Comparison of ENCODE assay signal across 8 mouse cellular contexts in the genomic region with DNA sequence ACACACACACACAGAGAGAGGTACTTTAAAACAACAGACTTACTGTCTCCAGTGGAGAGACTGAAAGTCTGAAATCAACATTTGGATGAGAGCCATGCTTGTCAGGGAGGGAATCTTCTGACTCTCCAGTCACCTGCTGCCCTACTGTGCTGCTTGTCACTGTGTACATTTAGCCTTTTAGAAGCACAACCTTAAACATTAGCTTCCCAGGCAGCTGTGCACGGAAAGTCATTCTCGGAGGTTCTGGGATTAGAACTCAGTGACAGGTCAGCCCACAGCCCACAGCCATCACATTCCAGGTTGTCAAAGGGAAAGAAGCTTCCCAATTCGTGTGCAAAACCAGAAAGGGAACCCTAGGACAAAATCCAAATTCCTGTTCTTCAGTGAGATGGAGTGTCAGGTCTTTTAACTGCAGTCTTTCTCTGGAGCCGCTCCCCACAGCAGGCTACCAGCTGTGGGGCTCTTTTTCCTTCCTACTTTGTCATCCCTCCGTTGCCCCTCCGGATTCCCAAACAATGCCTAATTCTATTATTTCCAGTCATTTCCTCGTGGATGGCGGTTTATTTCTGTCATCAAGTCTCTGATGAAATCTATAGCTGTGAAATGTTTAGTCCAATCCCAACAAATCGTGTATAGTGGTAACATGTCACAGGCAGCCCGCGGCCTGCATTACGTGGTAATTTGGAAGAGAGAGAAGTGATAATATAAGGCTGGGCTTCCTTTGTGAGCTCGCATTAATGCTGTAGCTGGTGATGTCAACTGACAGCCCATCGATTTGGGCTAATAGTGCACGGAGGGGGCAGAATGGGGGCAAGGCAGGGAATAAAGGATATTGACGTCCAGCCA. TPM values are rescaled to one million over a fixed set of nuclear protein-coding genes. Genes with fewer than 3 reads are reported as not detected.
A peak's percentile ranks its signal among the peaks of the same experiment; 100 is the strongest.
DNase-seq lines count a peak whose midpoint lies in the region; ATAC-seq and TF ChIP-seq lines count a peak whose summit lies in the region.

No protein-coding gene starts in this region.

- 29% methylated on average over 16 of the region's 16 CpGs for WGBS in forebrain, embryonic 10.5 days
- WGBS in liver, embryonic 13.5 days (ENCODE audit: insufficient replicate concordance), result 44% methylated on average over 16 of the region's 16 CpGs

- H3K9me3 ChIP-seq in forebrain, embryonic 10.5 days, result no peaks in the 10 kb centered on the region
- H3K9me3 ChIP-seq in liver, embryonic 13.5 days (replicated peaks), result no peaks in the 10 kb centered on the region

- H3K36me3 ChIP-seq in forebrain, embryonic 10.5 days (replicated peaks), result peaks cover 46% of the 10 kb centered on the region
- peaks cover 36% of the 10 kb centered on the region for H3K36me3 ChIP-seq in liver, embryonic 13.5 days

- no peak overlapping the region for H3K4me2 ChIP-seq in liver, embryonic 13.5 days

- H3K4me1 ChIP-seq in forebrain, embryonic 10.5 days, result peaks cover 59% of the 10 kb centered on the region
- peaks cover 22% of the 10 kb centered on the region for H3K4me1 ChIP-seq in liver, embryonic 13.5 days (replicated peaks)

- H3K27me3 ChIP-seq in forebrain, embryonic 10.5 days (ENCODE audit: poor library complexity, severe bottlenecking), result no peaks in the 10 kb centered on the region
- H3K27me3 ChIP-seq in liver, embryonic 13.5 days, result no peaks in the 10 kb centered on the region

- no peak for ATAC-seq in liver, embryonic 13.5 days (ENCODE audit: low read depth)

- H3K9ac ChIP-seq in liver, embryonic 13.5 days, result no peak overlapping the region

- DNase-seq in cerebellum, postnatal 10 days, result peak; percentile 20 to 33
- DNase-seq in cerebellum, postnatal 4 days (ENCODE audit: low spot score in 2 of 2), result no peak
- peak; percentile 36 for DNase-seq in 3T3-L1 (ENCODE audit: low read depth, low spot score)
- DNase-seq in forebrain, embryonic 10.5 days (ENCODE audit: extremely low spot score, low spot score), result no peak
- no peak for DNase-seq in liver, embryonic 13.5 days
- no peak for DNase-seq in gastrocnemius, adult 2 months
- no peak for DNase-seq in right cerebral cortex, postnatal 36 days (ENCODE audit: low spot score in 2 of 2)
- no peak for DNase-seq in left cerebral cortex, postnatal 25 days (ENCODE audit: low spot score in 2 of 2)

- intact Hi-C loops in gastrocnemius, adult 2 months (cut with DNase I), result no loop called here
- intact Hi-C loops in left cerebral cortex, postnatal 25 days (cut with DNase I), result loop anchor here (5.0 kb wide), 1 partner anchor 181 kb away; no protein-coding TSS in a partner anchor

- peak overlapping the region; percentile 36; the same call in 1 of the 2 replicates for H3K27ac ChIP-seq in forebrain, embryonic 10.5 days
- peak overlapping the region; percentile 47 for H3K27ac ChIP-seq in liver, embryonic 13.5 days
- no peak overlapping the region for H3K27ac ChIP-seq in gastrocnemius, adult 2 months

- no peak for TF ChIP-seq CTCF in gastrocnemius, adult 2 months (IDR thresholded peaks at IDR 0.05)

- H3K4me3 ChIP-seq in forebrain, embryonic 10.5 days, result no peak overlapping the region; the same call in 1 of the 2 replicates
- H3K4me3 ChIP-seq in liver, embryonic 13.5 days (replicated peaks), result no peak overlapping the region
- H3K4me3 ChIP-seq in gastrocnemius, adult 2 months, result no peak overlapping the region

RNA-seq across cellular contexts. Expression of a gene that starts 7.5 kb away (rescaled TPM):
- 3,411 and 3,929 TPM in 2 replicates for polyA plus RNA-seq in forebrain, embryonic 10.5 days (2016; fragmentation: Nextera tagmentation; extraction: Ambion mirVana)
- polyA plus RNA-seq in liver, embryonic 13.5 days (2015; fragmentation: Nextera tagmentation; extraction: Ambion mirVana), result 1,780 and 2,224 TPM in 2 replicates
- total RNA-seq in gastrocnemius, adult 2 months (2021), result 1,000 to 10,000 TPM; 1,297 to 1,609 TPM
- 1,000 to 10,000 TPM; 2,412 to 2,535 TPM for total RNA-seq in left cerebral cortex, postnatal 25 days (2021)

Comparison
In these comparisons a context has a peak if more than half of its experiments do, and no peak if none do; other contexts are left out.
1. DNase-seq: peak in cerebellum, postnatal 10 days (2 of 2) and 3T3-L1 (single experiment); none in cerebellum, postnatal 4 days (0 of 2), forebrain, embryonic 10.5 days (single experiment), liver, embryonic 13.5 days (single experiment), gastrocnemius, adult 2 months (single experiment), right cerebral cortex, postnatal 36 days (0 of 2) and left cerebral cortex, postnatal 25 days (0 of 2).